Mouse (Mus musculus) granulocyte monocyte progenitor cell, adult 5-6 weeks (primary cell): ENCODE measurements around the gene Upk3a. TPM values are rescaled to one million over a fixed set of nuclear protein-coding genes. Genes with fewer than 3 reads are reported as not detected.
"Not testable (repeated sequence)": the region's sequence is repeated elsewhere in the genome, so short reads cannot be mapped to it uniquely, and the experiment has no call there.

Experiments
- ATAC-seq: replicated peaks from 2 replicates; pipeline ENCODE4 v1.8.0; 2016; ENCODE audit warnings: mild to moderate bottlenecking, moderate TSS enrichment, inconsistent platforms; ENCODE audit not compliant: poor library complexity, severe bottlenecking
- total RNA-seq, 2 experiments: library from RNA; stranded (forward) in 1 of 2; stranded (reverse) in 1 of 2; fragments of 200-712, 200-1000 nt in 1 of 2; fragments of >200 nt in 1 of 2; fragmentation: Nextera tagmentation in 1 of 2; gene quantifications; 2 replicates each; pipeline ENCODE4 v1.2.3; 2014 to 2017

Upk3a gene
- total RNA-seq, 2 experiments from 2014 or later, result not detected

DNA sequence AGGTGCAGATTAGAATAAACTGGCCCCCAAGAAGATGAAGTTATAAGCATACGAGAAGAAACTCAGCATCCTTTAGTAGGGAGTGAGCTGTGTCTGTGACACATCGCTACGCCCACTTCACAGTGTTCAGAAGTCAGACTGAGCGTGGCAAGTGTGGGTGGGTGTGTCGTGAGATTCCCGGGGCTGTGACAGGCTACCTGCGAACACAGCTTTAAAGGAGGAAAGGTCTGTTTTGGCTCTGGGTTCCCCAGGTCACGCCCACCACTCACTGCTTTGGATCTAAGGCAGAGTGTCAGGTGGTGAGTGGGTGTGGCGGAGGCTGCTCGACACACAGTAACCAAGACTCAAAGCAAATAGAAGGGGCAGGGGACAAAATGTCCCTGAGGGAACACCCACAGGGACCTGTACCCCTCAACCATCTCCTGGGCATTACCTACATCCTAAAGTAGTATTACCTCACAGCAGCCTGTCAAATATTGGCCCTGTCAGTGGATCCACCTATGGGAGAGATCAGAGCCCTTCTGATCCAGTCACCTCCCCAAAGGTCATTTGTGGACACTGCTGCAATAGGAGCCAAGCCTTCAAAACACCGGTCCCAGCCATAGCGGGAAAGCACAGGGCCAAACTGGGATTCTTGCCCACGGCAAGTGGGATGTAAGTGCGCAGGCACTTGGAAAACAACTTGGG, 19.0 kb upstream of the Upk3a start:
- ATAC-seq, result no peak

- no peak for ATAC-seq
Measured at GRCm38 (mm10) chr15:84999911-85000310, 17.0 kb upstream of the Upk3a start.

DNA sequence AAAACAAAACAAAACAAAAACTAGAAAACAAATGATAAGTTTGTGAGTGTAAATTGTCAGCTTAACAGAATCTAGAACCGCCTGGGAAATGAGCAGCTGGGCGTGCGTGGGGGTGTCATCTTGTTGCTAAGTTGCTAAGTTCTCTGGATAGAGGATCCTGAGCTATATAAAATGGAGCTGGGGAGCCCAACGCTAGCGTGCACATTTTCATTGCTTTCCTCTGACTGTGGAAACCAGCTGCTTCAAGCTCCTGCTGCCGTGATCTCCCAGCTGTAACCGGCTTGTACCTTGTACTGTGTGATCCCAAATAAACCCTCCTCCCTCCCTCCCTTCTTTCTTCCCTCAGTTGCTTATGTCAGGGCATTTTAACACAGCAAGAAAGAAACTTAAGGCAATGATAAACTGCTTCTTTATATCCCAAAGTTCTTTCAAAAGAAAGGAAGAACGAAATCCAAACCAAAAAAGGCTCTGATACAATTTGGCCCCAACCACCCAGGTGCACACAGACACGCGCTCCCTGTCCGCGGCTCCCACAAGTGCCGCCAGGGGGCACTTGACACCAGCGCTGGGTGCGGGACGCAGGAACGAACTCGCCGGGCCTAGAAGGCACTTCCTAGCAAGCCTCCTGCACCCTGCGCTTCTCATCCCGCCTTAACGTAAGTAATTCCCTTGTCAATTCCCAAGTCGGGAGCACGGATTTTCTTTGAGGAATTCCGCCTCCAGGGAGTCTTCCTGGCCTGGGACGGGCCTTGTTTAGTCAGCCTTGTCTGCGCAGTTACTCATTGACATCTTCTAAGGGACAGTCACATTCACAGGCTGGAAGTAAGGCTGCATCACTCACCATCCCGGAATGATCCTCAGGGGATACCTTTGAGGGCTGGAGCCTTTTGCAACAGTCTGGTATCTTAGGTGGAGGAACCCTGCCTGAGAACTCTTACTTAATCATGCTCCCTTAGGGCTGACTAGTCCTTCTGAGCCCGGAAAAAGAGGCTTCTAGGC, 15.7 kb upstream of the Upk3a start:
- peak; percentile 97 for ATAC-seq

- ATAC-seq, result no peak
Measured at GRCm38 (mm10) chr15:85009666-85010065, 7.3 kb upstream of the Upk3a start.

GRCm38 (mm10) chr15:85011895-85012661, 4.9 kb upstream of the Upk3a start:
- ATAC-seq, result no peak

- ATAC-seq, result no peak
Measured at GRCm38 (mm10) chr15:85012662-85013054, 4.3 kb upstream of the Upk3a start.

DNA sequence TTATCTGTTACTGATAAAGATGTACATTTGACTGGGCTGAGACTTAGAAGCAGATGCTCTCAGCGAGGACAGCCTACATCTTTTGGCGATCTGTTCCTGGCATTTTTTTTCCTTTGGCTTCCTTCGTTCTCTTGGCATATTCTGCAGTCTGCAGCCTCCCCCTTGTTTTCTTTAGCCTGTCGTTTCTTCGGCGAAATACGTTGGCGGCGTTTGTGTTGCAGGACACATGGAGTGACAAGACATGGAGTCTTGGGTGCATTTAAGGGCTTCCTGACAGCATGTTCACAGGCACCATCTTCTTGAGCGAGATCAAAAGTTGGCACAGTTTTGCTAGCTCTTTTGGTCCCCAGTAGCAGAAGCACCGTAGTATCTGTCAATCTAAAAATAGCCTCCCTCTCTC, 1.2 kb upstream of the Upk3a start:
- no peak for ATAC-seq

DNA sequence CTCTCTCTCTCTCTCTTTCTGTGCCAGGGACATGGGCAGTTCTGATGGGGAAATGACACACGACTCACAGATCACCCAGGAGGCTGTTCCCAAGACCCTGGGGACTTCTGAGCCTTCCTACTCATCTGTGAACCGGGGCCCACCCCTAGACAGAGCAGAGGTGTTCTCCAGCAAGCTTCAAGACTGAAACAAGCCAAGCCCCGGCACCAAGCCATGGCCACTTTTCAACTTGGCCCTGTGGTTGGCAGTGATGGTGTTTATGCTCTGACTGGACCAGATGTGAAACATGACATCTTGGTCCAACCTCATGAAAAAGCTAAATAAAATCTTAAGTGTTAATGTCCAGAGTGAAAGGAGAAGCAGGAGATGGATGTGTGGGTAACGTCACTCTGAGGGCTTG, 5.3 kb downstream of the Upk3a start:
- ATAC-seq, result no peak

GRCm38 (mm10) chr15:85026197-85026596, 9.3 kb downstream of the Upk3a start:
- ATAC-seq, result no peak

DNA sequence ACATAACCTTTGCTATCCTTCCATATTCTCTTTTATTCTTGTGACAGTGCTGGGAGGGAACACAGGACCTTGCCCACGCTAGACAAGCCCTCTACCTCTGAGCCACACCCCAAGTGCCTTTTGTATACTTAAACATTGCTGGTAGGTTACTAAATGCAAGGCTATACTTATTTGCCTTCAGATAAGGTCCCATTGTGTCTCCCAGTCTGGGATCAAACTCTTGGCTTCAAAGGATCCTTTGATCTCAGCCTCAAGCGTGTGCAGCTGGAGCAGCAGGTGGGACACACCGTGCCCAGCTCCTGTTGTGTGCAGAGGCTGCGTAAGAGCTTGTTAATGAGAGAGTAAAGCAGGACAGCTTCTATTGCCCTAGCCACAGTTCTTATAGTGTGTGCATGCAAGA, 10.8 kb downstream of the Upk3a start:
- ATAC-seq, result no peak

GRCm38 (mm10) chr15:85028648-85029047, 11.7 kb downstream of the Upk3a start, which contains the start of gene Fam118a:
Gene Fam118a, plus strand, starts transcription at chr15:85028948.
- ATAC-seq, result not testable (repeated sequence)

DNA sequence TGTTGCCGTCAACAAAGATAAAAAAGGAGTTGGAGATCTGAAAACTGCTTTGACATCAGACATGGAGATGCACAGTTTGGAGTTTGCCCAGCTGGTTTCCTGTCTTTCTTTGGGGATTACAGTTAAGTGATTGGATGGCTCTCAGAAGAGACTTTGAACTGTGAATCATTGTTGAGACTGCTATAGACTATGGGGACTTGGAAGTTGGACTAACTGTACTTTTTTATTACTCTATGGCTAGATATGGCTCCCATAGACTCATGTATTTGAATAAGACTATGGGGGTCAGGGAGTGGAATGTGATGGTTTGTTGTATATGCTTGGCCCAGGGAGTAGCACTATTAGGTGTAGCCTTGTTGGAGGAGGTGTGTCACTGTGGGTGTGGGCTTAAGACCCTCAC, 13.7 kb downstream of the Upk3a start:
- not testable (repeated sequence) for ATAC-seq

DNA sequence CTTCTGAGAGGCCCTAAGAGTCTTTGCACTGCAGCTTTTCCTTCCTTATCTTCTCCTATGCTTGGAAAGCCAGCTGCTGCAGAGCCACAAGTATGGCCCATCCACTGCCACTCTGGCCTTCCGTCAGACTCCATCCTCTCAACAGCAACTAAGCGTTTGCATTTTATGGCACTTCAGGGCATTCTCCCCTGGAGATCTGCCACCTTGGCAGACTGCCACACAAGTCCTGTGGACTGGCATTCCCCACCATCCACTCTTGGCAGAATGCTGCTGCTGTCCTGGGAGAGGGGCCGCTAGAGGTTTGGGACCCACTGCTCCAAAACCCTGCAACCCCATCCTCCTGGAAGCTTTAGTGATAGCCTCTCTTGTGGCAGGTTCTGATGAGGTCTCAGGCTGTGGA, 14.9 kb downstream of the Upk3a start:
- ATAC-seq, result no peak

GRCm38 (mm10) chr15:85033916-85034315, 17.0 kb downstream of the Upk3a start:
- not testable (repeated sequence) for ATAC-seq

DNA sequence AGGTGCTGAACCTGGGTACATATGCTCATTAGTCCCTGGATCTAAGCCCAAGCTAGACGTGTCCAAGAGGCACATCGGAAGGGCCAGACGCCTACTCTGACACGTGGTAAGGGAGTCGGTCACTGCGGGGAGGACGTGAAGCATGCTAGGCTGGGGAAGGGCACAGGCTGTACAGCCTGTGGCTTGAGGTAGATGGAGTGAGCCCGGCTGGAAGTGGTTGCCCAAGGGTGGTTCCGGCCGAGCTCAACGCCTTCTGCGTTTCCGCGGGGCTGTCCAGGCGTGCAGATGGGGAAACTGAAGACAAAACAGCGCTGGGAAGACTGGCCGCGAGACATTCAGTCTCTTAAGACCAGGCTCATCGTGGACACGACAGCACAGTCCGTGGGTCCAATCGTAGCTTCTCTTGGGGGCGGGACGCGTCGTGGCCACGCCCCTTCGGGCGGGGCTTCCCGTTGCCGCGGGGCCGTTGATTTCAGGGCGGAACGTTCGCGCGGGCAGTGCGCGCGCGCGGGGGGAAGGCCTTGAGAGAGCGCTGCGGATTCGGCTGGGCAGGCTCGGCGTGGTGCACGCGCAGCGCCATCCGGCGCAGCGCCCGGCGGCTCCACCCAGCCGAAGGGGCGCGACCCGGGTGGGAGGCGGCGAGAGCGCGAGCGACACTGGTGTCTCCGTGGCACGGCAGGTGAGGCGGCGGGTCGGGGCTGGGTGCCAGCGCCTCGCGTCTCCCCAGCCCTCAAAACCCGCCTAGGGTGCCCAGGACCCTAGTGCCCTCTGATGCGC, 19.8 kb downstream of the Upk3a start:
- peak; percentile 91 for ATAC-seq

DNA sequence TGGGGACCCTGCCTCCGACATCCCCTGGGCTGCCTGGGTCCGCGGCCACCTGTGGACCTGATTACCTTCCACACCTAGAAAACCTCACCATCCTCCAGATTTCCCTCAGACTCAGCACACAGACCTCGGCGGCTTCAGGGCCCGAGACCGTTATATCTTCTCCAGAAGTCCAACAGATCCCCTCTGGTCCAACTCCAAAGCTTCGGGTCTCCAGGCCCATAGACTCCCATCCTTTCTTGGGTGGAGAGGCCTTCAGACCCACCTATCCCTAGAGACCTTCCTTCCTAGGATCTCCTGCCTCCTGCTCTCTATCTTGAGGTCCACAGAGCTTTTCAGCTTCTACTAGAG, 20.4 kb downstream of the Upk3a start:
- ATAC-seq, result no peak

GRCm38 (mm10) chr15:85041546-85042225, 24.7 kb downstream of the Upk3a start:
- no peak for ATAC-seq

DNA sequence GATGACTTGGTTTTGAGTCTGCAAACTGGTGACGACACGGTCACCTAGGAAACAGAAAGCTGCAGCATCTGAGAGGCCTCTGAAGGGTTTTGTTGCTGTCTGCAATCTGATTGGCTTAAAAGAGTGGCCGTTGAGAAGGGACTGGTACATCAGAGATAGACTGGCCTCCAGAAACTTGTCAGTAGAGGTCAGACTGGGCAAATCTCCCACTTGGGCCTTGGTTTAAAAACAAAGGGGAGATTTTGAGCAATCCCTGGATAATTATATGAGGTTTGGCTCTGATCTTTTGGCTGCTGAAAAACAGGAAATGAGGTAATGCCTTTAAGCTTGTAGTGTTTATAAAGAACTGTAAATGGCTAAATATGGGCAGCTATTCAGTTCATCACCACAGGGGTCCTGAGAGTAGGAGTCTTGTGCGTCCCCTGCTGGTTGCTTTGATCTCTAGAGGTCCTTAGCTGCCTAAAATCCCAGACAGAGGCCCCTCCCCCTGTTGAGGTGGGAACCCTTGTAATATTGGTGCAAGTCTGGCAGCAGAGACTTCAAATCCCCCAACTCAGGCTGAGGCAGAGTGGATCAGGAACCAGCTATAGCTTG, 25.5 kb downstream of the Upk3a start:
- ATAC-seq, result peak; percentile 85

DNA sequence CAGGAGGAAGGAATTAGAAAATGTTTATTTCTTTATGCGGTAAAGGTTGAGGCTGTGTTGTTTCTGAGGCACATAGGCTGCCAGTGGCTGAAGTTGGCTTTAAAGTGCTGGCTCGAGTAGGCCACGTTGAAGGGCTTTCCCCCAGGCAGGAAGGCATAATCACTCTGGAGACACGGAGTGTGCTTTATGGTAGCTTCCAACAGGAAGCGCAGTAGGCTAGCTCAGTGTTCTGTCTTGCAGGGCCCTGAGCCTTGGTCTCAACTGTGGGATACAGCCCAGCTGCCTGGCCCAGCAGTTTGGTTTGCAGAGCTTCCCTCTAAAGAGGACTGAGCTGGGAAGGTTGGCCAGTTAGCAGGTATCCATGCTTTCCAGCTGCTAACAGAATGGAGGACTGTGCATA, 26.2 kb downstream of the Upk3a start:
- ATAC-seq, result no peak
